Mouse (Mus musculus) ES-E14 (cell line): ENCODE data around the gene Wdr63. TPM values are rescaled to one million over a fixed set of nuclear protein-coding genes. Genes with fewer than 3 reads are reported as not detected.

Source experiments
- DNase-seq: peaks from one replicate; pipeline ENCODE4 v3.0.0-alpha.2; 2013; ENCODE audit warnings: low read depth, low spot score
- H3K27ac ChIP-seq: 2 replicates; pipeline ENCODE4 v1.5.1; 2012; ENCODE audit warnings: low read depth, mild to moderate bottlenecking, low read length, moderate library complexity, mixed read lengths; ENCODE audit not compliant: poor library complexity, insufficient read depth, severe bottlenecking
- H3K36me3 ChIP-seq: 2 replicates; pipeline ENCODE4 v1.6.1; 2012; ENCODE audit warnings: mild to moderate bottlenecking, low read length, moderate library complexity, mixed read lengths; ENCODE audit not compliant: control insufficient read depth, poor library complexity, insufficient read depth, severe bottlenecking
- H3K4me1 ChIP-seq, 2 experiments: fragments of 150-350 bp in 1 of 2; sonication (generic) in 1 of 2; 2 replicates each; pipeline ENCODE4 v1.6.1; 2012; ENCODE audit warnings: low read length in 2 of 2, mild to moderate bottlenecking in 1 of 2, mixed read lengths in 1 of 2; ENCODE audit not compliant: control insufficient read depth in 2 of 2, insufficient read depth in 2 of 2, poor library complexity in 1 of 2
- H3K4me3 ChIP-seq, 2 experiments: fragments of 150-350 bp in 1 of 2; sonication (generic) in 1 of 2; 2 replicates each; pipeline ENCODE4 v1.5.1; 2012; ENCODE audit warnings: low read length in 2 of 2, low read depth in 1 of 2, mild to moderate bottlenecking in 1 of 2, mixed read lengths in 1 of 2; ENCODE audit not compliant: insufficient read depth in 1 of 2, poor library complexity in 1 of 2, severe bottlenecking in 1 of 2
- H3K9ac ChIP-seq: 2 replicates; pipeline ENCODE4 v1.6.1; 2012; ENCODE audit warnings: low read depth, mild to moderate bottlenecking, low read length, mixed read lengths; ENCODE audit not compliant: poor library complexity, insufficient read depth, severe bottlenecking
- H3K9me3 ChIP-seq: fragments of 150-350 bp; sonication (generic); 2 replicates; pipeline ENCODE4 v1.6.1; 2012; ENCODE audit warnings: low read depth, mild to moderate bottlenecking, low read length; ENCODE audit not compliant: control insufficient read depth, insufficient read depth
- CHD2 ChIP-seq: IDR thresholded peaks from 2 replicates; pipeline ENCODE4 v1.6.1; 2014; ENCODE audit warnings: mild to moderate bottlenecking, low read depth, low read length, inconsistent platforms
- HCFC1 ChIP-seq: IDR thresholded peaks from 2 replicates; pipeline ENCODE4 v1.6.1; 2012; ENCODE audit warnings: low read length, inconsistent platforms, borderline replicate concordance; ENCODE audit not compliant: insufficient read depth
- MAFK ChIP-seq: IDR thresholded peaks from 2 replicates; pipeline ENCODE4 v1.6.1; 2014; ENCODE audit warnings: mild to moderate bottlenecking, low read depth, low read length, inconsistent platforms; ENCODE audit not compliant: insufficient read depth
- ZC3H11A ChIP-seq: IDR thresholded peaks from 2 replicates; pipeline ENCODE4 v1.6.1; 2012; ENCODE audit warnings: low read depth, mild to moderate bottlenecking, inconsistent platforms, low read length, borderline replicate concordance
- ZNF384 ChIP-seq: IDR thresholded peaks from 2 replicates; pipeline ENCODE4 v1.6.1; 2012; ENCODE audit warnings: low read depth, low read length, inconsistent platforms
- in situ Hi-C, 2 experiments: fragments of 600-800 bp; cut with MboI; formaldehyde crosslinking; loops; one replicate each; pipeline ENCODE4 v1.15.1; 2025; ENCODE audit warnings: low sequenced_read_pairs in 2 of 2, inconsistent platforms in 1 of 2; ENCODE audit not compliant: unreplicated experiment in 2 of 2
- total RNA-seq: library from RNA; depleted of rRNA; stranded (reverse); fragments of 300-350 nt; gene quantifications from 2 replicates; pipeline ENCODE4 v1.2.3, GENCODE M21; 2012

Wdr63 gene
- total RNA-seq, 1 experiment, result 0.67 TPM

GRCm38 (mm10) chr3:145995489-145995888 is 112.4 kb downstream of the Wdr63 start:
- Histone ChIP-seq H3K36me3 (peaks cover 2% of the 10 kb centered on the region; the same call in 1 of the 2 replicates), H3K9ac (no peak overlapping the region), H3K4me1 (peaks cover 0 to 3% of the 10 kb centered on the region in 2 experiments; a peak in 1 of 4 replicates), H3K4me3 (no peak overlapping the region), H3K27ac (no peak overlapping the region), H3K9me3 (no peaks in the 10 kb centered on the region)
- DNase-seq, result no peak
- TF ChIP-seq HCFC1 (no peak), CHD2 (no peak), MAFK (no peak), ZC3H11A (no peak), ZNF384 (no peak)
- in situ Hi-C loops, result no loop called here

- peaks cover 0 to 3% of the 10 kb centered on the region in 2 experiments; a peak in 1 of 4 replicates for H3K4me1 ChIP-seq
- no peak overlapping the region for H3K4me3 ChIP-seq
- in situ Hi-C loops, result no loop called here
- no peak for DNase-seq
- TF ChIP-seq MAFK (no peak), ZNF384 (no peak), CHD2 (no peak), ZC3H11A (no peak), HCFC1 (no peak)
- H3K27ac ChIP-seq, result no peak overlapping the region
- no peaks in the 10 kb centered on the region for H3K36me3 ChIP-seq
- no peak overlapping the region for H3K9ac ChIP-seq
- H3K9me3 ChIP-seq, result no peaks in the 10 kb centered on the region
Observed at GRCm38 (mm10) chr3:145993481-145994201, 114.3 kb downstream of the Wdr63 start.

- DNase-seq, result no peak
- Histone ChIP-seq H3K36me3 (no peaks in the 10 kb centered on the region), H3K27ac (no peak overlapping the region), H3K4me3 (no peak overlapping the region), H3K9ac (no peak overlapping the region), H3K4me1 (peaks cover 0 to 3% of the 10 kb centered on the region in 2 experiments; a peak in 1 of 4 replicates), H3K9me3 (no peaks in the 10 kb centered on the region)
- TF ChIP-seq HCFC1 (no peak), ZNF384 (no peak), MAFK (no peak), ZC3H11A (no peak), CHD2 (no peak)
- in situ Hi-C loops, result no loop called here
Observed at GRCm38 (mm10) chr3:145992796-145993195, 115.1 kb downstream of the Wdr63 start.

GRCm38 (mm10) chr3:145991976-145992730 is 115.8 kb downstream of the Wdr63 start:
- H3K4me3 ChIP-seq, result no peak overlapping the region
- no peak for DNase-seq
- no peak overlapping the region for H3K9ac ChIP-seq
- H3K27ac ChIP-seq, result no peak overlapping the region
- H3K4me1 ChIP-seq, result peaks cover 0 to 3% of the 10 kb centered on the region in 2 experiments; a peak in 1 of 4 replicates
- no peaks in the 10 kb centered on the region for H3K36me3 ChIP-seq
- in situ Hi-C loops, result no loop called here
- no peaks in the 10 kb centered on the region for H3K9me3 ChIP-seq
- TF ChIP-seq CHD2 (no peak), MAFK (no peak), HCFC1 (no peak), ZNF384 (no peak), ZC3H11A (no peak)
